Mouse (Mus musculus) hematopoietic stem cell, adult 5-6 weeks (primary cell): Measurements from ENCODE around the gene Ncapd2. TPM values are rescaled to one million over a fixed set of nuclear protein-coding genes. Genes with fewer than 3 reads are reported as not detected.
A peak's percentile ranks its signal among the peaks of the same experiment; 100 is the strongest.

Experiments
- ATAC-seq, 2 experiments: fragments of 125-278 bp in 1 of 2; replicated peaks in 1 of 2; 2 replicates each; pipeline ENCODE4 v1.8.0; 2016 to 2017; ENCODE audit warnings: inconsistent platforms in 2 of 2, mild to moderate bottlenecking in 2 of 2, moderate number of reproducible peaks in 2 of 2, low read depth in 1 of 2, moderate TSS enrichment in 1 of 2; ENCODE audit not compliant: low FRiP score in 2 of 2, poor library complexity in 2 of 2, severe bottlenecking in 2 of 2, insufficient read depth in 1 of 2, low TSS enrichment in 1 of 2
- total RNA-seq: library from RNA; stranded (forward); fragments of 172-1452, 232-1000 nt; gene quantifications from 2 replicates; pipeline ENCODE4 v1.2.3, GENCODE M21; 2017

Gene Ncapd2
- total RNA-seq, 1 experiment from 2014 or later, result 281 TPM

DNA sequence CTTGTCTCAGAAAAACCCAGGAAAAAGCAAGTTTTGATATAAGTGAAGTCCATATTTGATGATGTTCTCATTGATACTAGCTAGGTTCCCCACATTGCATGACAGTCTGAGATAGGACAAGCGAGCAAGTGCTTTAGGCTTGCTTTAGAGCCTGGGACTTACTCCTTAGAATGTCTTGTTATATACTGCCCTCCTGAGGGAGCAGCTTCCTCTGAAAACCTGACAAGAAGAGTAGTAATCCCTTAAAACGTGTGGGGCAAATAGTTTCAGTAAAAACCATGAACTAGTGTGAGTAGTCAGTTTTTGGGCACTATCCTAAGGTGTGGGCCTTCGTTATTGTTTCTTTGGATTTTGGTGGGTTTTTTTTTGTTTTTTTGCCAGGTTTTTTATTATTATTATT is 48.4 kb downstream of the Ncapd2 start:
- ATAC-seq, result no peak

DNA sequence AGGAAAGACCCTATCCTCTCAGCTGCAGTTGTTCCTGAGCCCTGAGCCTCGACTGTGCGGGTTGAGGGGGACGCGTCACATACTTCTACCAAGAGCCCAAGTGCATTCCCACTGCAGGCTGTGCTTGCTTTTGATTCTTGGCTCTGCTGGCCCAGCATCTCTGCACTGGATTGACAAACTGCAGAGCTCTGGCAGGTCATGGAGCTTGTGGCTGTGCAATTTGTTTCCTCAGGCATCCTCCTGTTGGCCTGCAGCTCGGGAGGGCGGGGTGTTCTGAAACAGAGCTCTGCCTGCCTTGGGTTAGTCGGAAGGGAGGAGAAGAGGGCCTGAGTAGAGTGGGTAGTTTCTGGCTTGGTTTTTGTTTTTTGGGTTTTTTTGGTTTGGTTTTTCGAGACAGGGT is 49.1 kb downstream of the Ncapd2 start:
- no peak for ATAC-seq

DNA sequence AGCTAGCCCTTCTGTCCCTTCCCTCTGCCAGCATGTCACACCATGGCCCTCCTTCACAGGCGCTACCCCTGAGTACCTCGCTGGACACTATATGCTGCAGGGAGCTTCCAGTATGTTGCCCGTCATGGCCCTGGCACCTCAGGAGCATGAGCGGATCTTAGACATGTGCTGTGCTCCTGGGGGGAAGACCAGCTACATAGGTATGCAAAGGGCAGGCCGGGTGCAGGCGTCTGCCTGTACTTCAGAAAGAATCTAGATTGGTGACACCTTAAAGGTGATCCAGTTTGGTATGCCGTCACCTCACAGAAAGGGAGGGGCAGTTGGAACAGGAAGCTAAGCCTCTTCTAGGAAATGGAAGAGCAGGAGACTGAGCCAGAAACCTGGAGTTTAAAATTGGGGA is 51.8 kb downstream of the Ncapd2 start:
- no peak for ATAC-seq

GRCm38 (mm10) chr6:125137002-125137671 is 54.4 kb downstream of the Ncapd2 start:
- peak; percentile 37 to 51; a peak in 2 of 4 replicates for ATAC-seq

DNA sequence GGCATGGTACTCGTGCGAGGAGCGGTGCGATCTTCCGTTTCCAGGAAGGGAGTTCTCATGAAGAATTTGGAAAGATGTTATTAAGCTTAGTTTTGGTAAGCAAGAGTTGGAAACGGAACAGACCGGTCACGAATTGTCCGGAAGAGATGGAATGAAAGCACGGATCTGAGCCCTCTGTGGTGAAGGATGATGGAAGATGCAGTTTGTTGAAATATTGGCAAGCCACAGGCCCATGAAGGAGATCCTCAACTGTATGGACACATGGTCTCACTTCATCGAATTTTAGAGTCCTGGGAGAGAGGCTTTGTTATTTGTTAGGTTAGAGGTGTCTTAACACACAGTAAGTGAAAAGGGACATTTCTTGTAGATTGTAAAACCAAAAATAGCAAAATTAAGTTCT is 59.0 kb downstream of the Ncapd2 start:
- ATAC-seq, result no peak

DNA sequence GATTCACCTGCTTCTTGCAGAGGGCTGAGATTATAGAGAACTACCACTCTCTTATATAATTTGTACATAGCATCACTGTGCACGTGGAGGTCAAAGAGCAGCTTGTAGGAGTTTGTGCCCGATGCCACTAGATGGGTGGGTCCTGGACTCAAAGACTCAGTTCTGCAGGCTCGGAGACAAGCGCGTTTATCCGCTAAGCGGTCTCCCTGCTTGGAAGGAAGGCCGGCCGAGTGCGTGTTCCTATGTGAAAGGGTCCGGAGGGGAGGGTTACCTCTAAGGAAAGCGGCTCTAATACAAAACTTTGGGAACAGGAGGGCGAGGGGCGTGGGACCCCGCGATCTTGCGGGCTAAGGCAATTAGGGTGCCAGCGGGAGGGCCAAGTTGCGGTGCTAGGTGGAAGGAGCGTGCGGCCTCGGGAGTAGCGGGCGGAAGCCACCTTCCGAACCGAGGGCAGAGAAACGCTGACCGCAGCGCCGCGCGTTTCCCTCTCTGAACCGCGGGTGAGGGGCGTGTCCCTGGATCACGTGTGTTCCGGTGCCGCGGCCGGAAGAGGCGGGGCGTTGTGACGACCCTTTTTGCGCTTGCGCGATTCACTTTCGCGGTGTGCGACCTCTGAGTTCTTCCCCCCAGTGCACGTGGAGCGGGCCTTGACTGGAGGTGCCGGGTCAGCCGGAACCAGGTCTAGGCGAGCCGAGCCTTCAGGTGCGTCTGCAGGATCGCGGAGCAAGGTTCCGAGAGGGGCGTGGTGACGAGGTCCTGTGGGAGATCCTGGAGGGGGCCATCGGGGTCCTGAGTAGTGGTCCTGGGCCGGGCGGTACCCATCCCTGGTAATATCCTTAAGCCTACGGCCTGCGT is 60.0 kb downstream of the Ncapd2 start, which contains the start of gene Nop2:
Gene Nop2 (plus strand): TSS at position 608 of the 855 bp plus-strand sequence.
- ATAC-seq, result peak; percentile 89 to 92

DNA sequence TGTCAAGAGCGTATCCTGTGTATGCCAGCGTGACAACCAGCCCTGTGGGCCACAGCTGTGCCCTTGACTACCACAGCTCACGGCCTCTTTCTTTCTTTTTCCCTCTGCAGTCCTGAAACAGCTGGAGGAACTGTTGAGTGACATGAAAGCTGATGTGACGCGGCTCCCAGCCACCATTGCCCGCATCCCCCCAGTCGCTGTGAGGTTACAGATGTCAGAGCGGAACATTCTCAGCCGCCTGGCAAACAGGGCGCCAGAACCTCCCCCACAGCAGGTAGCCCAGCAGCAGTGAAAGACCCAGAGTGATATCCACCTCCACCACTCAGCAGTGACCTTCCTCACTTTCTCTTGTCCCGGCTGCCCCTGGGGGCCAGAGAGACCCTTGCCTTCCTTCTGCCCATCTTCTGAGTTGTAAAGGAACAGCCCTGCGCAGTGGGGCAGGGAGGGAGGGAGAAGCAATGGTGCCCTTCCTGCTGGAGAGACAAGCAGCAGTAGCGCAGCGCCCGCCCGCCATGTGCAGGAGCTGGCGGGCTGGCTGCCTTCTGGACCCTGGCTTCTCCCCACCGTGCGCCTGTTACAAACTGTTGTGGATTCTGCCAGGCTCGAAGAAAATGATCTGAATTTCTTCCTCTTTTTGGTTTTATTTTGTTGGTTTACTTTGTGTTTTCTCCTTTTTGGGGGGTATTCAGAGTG is 61.6 kb downstream of the Ncapd2 start:
- ATAC-seq, result no peak

GRCm38 (mm10) chr6:125128724-125129123 is 62.8 kb downstream of the Ncapd2 start:
- no peak for ATAC-seq

- ATAC-seq, result no peak
Observed at GRCm38 (mm10) chr6:125119387-125119786, 72.1 kb downstream of the Ncapd2 start.

Other genes with a start within 250 kb of the Ncapd2 start
- 41.6 and 51.1 TPM in 2 replicates for gene Cops7a, start 226.2 kb downstream of the Ncapd2 start, total RNA-seq
- gene Pianp, start 195.0 kb downstream of the Ncapd2 start, total RNA-seq, result not detected in 2 replicates
- gene Zfp384, start 182.6 kb downstream of the Ncapd2 start, total RNA-seq, result 29.0 and 29.2 TPM in 2 replicates
- 92.9 and 101 TPM in 2 replicates for gene Ing4, start 151.9 kb downstream of the Ncapd2 start, total RNA-seq
- 7.6 and 7.8 TPM in 2 replicates for gene Acrbp, start 142.0 kb downstream of the Ncapd2 start, total RNA-seq
- gene Lpar5, start 123.8 kb downstream of the Ncapd2 start, total RNA-seq, result 8.0 and 8.8 TPM in 2 replicates
- gene Chd4, start 95.7 kb downstream of the Ncapd2 start, total RNA-seq, result 499 and 599 TPM in 2 replicates
- gene Nop2, start 59.8 kb downstream of the Ncapd2 start, total RNA-seq, result 58.8 and 63.4 TPM in 2 replicates
- 13.3 and 14.2 TPM in 2 replicates for gene Iffo1, start 46.5 kb downstream of the Ncapd2 start, total RNA-seq
- 727 and 879 TPM in 2 replicates for gene Gapdh, start 25.2 kb downstream of the Ncapd2 start, total RNA-seq
- 72.6 and 78.6 TPM in 2 replicates for gene Mrpl51, start 100 bp upstream of the Ncapd2 start, total RNA-seq
- gene Vamp1, start 23.9 kb upstream of the Ncapd2 start, total RNA-seq, result 7.7 and 13.7 TPM in 2 replicates
- 23.1 and 29.7 TPM in 2 replicates for gene Tapbpl, start 40.2 kb upstream of the Ncapd2 start, total RNA-seq
- 170 and 196 TPM in 2 replicates for gene Cd27, start 45.3 kb upstream of the Ncapd2 start, total RNA-seq
- not detected in 2 replicates for gene Tuba3a, start 94.3 kb upstream of the Ncapd2 start, total RNA-seq
- 18.6 and 68.1 TPM in 2 replicates for gene Ltbr, start 122.2 kb upstream of the Ncapd2 start, total RNA-seq
- 0.79 and 1.1 TPM in 2 replicates for gene Scnn1a, start 129.0 kb upstream of the Ncapd2 start, total RNA-seq
- 27.6 and 47.9 TPM in 2 replicates for gene Tnfrsf1a, start 157.7 kb upstream of the Ncapd2 start, total RNA-seq
- gene Plekhg6, start 189.1 kb upstream of the Ncapd2 start, total RNA-seq, result 0.19 and 0.25 TPM in 2 replicates